Mouse (Mus musculus): Measurements from ENCODE around the gene Tex52. TPM values are rescaled to one million over a fixed set of nuclear protein-coding genes. Genes with fewer than 3 reads are reported as not detected.
"Not testable (repeated sequence)": the region's sequence is repeated elsewhere in the genome, so short reads cannot be mapped to it uniquely, and the experiment has no call there.

Gene Tex52
- total RNA-seq, 2 experiments from 2014 or later = 0.63 TPM; not detected in 1

DNA sequence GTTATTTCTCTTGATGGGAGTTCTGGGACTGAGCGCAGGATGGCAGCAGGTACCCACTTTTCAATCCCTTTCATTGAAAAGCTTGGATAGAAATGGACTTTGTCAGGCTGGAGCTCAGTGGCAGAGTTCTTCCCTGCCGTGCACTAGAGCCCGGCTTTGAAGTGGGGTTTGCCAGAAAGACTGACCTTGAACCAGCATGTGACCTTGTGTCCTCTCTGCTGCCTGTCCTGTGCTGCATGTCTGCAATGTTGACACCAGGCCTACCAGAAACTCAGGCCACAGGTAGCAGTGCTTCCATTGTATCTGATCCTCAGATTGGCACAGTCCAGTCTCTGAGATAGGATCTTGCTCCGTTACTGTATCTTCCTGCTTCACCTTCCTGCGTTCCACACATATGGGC lies 5.2 kb upstream of the Tex52 start:
- intact Hi-C loops (cut with DNase I) = no loop called here
- DNase-seq (ENCODE audit: low spot score in 2 of 2) = no peak

- no peak for DNase-seq (ENCODE audit: low spot score in 2 of 2)
- intact Hi-C loops (cut with DNase I) = no loop called here
These were observed 1.3 kb downstream of the Tex52 start for GRCm38 (mm10) chr6:128376371-128377085.

DNA sequence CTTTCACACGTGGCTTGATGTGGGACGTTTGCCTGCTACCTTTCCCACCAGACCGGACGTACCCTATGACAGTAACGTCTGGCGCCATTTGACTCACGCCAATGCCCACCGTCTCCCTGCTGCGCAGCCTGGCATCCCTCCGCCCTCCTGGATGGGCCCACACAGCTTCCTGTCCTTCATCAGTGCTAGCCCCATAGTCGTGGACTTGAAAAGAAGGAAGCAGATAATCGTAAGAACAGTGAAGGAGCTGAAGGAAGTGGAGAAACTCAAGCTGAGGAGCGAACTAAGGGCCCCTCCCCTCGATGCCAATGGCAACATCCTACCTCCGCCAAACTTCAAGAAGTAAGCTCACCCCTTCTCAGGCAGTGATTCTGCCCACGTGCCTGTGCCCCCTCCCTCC lies 4.4 kb downstream of the Tex52 start:
- intact Hi-C loops (cut with DNase I) = no loop called here
- DNase-seq (ENCODE audit: low spot score in 2 of 2) = no peak

GRCm38 (mm10) chr6:128380594-128381167 lies 5.4 kb downstream of the Tex52 start:
- DNase-seq (ENCODE audit: low spot score in 2 of 2); intact Hi-C loops (cut with DNase I): not testable (repeated sequence)

- intact Hi-C loops (cut with DNase I) = no loop called here
- no peak for DNase-seq (ENCODE audit: low spot score in 2 of 2)
These were observed 6.0 kb downstream of the Tex52 start for GRCm38 (mm10) chr6:128381254-128381653.

DNA sequence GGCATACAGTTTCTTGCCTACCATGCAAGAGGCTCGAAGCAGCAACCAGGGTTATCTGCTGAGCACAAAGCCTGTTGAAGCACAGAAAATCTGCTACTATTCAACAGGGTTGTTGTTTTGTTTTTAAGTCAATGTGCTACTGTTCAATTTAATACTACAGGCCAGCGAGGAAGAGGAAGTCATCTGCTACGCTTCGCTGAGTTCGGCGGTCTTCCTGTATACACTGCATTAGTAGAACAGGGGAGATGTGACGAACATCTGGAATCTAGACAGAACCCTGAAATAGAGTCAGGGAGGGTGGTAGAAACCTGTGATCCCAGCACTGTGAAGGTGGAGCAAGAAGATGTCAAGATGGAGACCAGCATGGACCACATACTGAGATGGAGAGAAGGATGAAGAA lies 8.5 kb downstream of the Tex52 start:
- intact Hi-C loops (cut with DNase I) = no loop called here
- no peak for DNase-seq (ENCODE audit: low spot score in 2 of 2)

DNA sequence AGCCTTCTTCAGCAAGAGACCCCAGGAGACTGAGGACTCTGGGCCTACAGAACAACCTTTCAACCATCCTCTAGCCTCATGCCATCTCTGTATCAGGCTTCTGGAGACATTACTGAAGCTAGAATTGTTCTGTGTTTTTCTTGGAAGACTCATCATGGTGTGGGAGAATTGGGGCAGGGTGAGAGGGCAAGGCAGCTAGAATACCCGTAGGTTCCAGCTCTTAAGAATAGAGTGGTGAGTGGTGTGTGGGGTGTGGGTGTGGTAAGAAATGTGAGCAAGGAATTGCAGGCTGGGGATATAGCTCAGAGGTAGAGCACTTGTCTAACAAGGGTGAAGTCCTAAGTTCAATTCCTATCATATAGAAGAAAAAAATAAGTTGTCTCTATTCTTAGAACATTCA lies 9.8 kb downstream of the Tex52 start:
- DNase-seq (ENCODE audit: low spot score in 2 of 2) = no peak
- intact Hi-C loops (cut with DNase I) = no loop called here

- intact Hi-C loops (cut with DNase I) = no loop called here
- DNase-seq (ENCODE audit: low spot score in 2 of 2) = no peak
These were observed 13.9 kb downstream of the Tex52 start for GRCm38 (mm10) chr6:128389185-128389584.

DNA sequence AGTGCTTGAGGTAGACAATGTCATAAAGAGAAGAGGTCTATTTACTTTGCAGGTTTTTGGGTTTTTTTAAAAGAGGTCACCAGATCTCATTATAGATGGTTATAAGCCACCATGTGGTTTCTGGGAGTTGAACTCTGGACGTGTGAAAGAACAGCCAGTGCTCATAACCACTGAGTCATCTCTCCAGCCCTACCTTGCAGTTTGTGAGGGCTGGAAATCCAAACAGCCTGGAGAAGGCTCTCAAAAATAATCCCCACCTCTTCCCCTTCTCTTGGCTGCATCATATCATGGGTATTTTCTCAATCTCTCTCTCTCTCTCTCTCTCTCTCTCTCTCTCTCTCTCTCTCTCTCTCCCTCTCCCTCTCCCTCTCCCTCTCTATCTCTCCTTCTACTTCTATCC lies 15.4 kb downstream of the Tex52 start:
- intact Hi-C loops (cut with DNase I) = no loop called here

GRCm38 (mm10) chr6:128397574-128398261 lies 22.5 kb downstream of the Tex52 start:
- DNase-seq (ENCODE audit: low spot score in 2 of 2) = no peak
- intact Hi-C loops (cut with DNase I) = no loop called here

More for the DNA sequence above, 15.4 kb downstream of the Tex52 start:
- no peak for DNase-seq (ENCODE audit: low spot score in 2 of 2)

DNA sequence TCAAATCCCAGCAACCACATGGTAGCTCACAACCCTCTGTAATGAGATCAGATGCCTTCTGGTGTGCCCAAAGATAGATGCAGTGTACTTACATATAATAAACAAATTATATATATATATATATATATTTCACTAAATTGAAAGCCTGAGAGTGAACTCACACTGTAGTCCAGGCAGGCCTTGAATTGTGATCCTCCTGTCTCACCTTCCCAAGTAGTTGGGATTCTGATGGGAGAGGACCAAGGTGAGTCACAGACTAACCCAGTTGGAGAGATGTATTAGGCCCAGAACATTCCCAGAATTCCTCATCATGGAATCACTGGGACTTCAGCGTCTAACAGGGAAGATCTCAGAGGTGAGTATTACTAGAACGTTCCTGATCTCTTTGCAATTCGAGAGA lies 23.7 kb downstream of the Tex52 start, which contains the start of gene Nrip2:
TSS of gene Nrip2 (plus strand) at position 301 of the 400 bp plus-strand sequence.
- DNase-seq (ENCODE audit: low spot score in 2 of 2) = no peak
- intact Hi-C loops (cut with DNase I) = no loop called here

DNA sequence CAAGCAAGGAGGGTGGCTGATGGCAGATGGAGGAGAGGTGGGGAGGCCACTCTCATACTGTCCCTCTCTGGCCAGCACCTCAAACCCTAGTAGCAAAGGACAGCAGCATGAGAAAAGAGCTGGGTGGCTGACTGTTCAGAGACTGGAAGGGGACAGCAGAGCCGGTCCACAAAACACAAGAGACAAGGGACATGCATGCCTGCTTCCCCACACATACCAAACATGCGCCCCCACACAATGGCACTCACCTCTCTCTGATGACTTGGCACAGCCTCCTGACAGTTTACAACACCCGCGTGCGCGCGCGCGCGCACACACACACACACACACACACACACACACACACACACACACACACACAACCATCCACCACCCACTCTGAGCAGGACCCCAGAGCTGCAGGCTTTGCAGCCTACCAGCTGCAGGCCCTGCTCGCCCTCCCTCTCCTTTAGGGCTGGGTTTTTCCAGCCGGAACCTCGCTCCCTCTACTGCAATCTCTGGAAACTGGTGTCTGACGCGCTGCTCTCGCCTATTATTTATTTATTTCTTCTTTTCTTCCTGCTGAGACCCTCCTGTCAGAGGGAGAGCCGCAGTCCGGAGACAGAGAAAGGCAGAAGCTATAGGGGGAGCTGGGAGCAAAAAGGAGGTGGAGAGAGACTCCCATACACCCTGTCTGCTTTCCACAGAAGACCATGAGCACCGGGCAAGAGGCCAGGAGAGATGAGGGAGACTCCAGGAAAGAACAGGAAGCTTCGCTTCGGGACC lies 24.3 kb downstream of the Tex52 start:
- peak; percentile 32 to 66 for DNase-seq (ENCODE audit: low spot score in 2 of 2)

GRCm38 (mm10) chr6:128404708-128405107 lies 29.5 kb downstream of the Tex52 start:
- DNase-seq (ENCODE audit: low spot score in 2 of 2) = no peak
- intact Hi-C loops (cut with DNase I) = loop anchor here (10.0 kb wide), 1 partner anchor 180 kb away; no protein-coding TSS in a partner anchor

More for the DNA sequence above, 24.3 kb downstream of the Tex52 start:
- intact Hi-C loops (cut with DNase I) = loop anchor here (10.0 kb wide), 1 partner anchor 175 kb away; no protein-coding TSS in a partner anchor

- no peak for DNase-seq (ENCODE audit: low spot score in 2 of 2)
- intact Hi-C loops (cut with DNase I) = loop anchor here (10.0 kb wide), 1 partner anchor 184 kb away; no protein-coding TSS in a partner anchor
These were observed 33.4 kb downstream of the Tex52 start for GRCm38 (mm10) chr6:128408544-128409125.

GRCm38 (mm10) chr6:128410305-128410704 lies 35.0 kb downstream of the Tex52 start:
- intact Hi-C loops (cut with DNase I) = loop anchor here (2.0 to 5.0 kb wide), 2 partner anchors 48 to 92 kb away; partner anchors contain the start of genes Foxm1 and Rhno1
- DNase-seq (ENCODE audit: low spot score in 2 of 2) = no peak

GRCm38 (mm10) chr6:128411115-128411514 lies 35.9 kb downstream of the Tex52 start:
- intact Hi-C loops (cut with DNase I) = loop anchor here (2.0 to 5.0 kb wide), 2 partner anchors 49 to 92 kb away; partner anchors contain the start of genes Foxm1 and Rhno1
- DNase-seq (ENCODE audit: low spot score in 2 of 2) = peak; percentile 86 to 88

- no peak for DNase-seq (ENCODE audit: low spot score in 2 of 2)
- intact Hi-C loops (cut with DNase I) = no loop called here
These were observed 40.9 kb downstream of the Tex52 start for GRCm38 (mm10) chr6:128416169-128416568.

DNA sequence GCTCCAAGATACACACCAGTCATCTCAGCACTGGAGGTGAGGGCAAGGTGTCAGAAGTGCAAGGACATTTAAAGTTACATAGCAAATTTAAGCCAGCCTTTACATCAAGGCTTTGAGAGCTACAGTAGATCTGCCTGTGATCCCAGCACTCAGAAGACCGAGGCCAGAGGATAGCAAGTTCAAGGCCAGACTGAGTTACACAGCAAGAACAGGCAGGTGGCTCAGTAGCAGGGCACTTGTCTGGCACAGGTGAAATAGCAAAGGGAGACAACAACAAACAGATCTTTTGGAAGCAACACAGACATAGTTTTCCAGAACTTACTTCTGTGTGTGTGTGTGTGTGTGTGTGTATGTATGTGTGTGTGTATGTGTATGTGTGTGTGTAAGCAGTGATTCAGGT lies 42.8 kb downstream of the Tex52 start:
- no peak for DNase-seq (ENCODE audit: low spot score in 2 of 2)
- intact Hi-C loops (cut with DNase I) = no loop called here

DNA sequence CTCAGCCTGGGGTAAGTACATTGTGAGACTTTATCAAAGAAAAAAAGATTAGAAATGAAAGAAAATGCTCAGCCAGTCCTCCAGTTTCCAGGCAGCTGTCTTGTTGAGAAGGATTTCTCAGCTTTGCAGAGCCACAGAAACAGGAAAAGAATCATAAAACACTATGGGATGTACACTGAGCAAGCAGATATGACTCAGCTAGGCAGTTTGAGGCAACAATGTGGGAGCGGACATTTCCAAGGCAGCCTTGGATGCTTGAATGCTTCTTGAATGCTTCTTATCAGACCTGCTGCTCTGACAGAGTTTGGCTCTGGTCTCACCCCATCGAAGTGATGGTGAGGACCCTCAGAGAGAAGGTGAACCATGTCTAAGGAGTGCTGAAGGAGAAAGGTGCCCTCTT lies 45.8 kb downstream of the Tex52 start:
- peak; percentile 49 for DNase-seq (ENCODE audit: low spot score in 2 of 2)
- intact Hi-C loops (cut with DNase I) = no loop called here
